Mouse (Mus musculus): ENCODE measurements around the gene Gm21958. TPM values are rescaled to one million over a fixed set of nuclear protein-coding genes. Genes with fewer than 3 reads are reported as not detected.

Gm21958 gene
- total RNA-seq, 2 experiments from 2014 or later = not detected

Other genes with a start within 250 kb of the Gm21958 start
- gene Supt20, start 21.5 kb downstream of the Gm21958 start, total RNA-seq (2015) = 60.1 and 66.0 TPM in 2 replicates
- gene Supt20, start 21.5 kb downstream of the Gm21958 start, total RNA-seq (2017) = 39.4 and 40.6 TPM in 2 replicates
- 118 and 124 TPM in 2 replicates for gene Exosc8, start 21.0 kb upstream of the Gm21958 start, total RNA-seq (2015)
- 126 and 153 TPM in 2 replicates for gene Exosc8, start 21.0 kb upstream of the Gm21958 start, total RNA-seq (2017)
- 41.2 and 45.8 TPM in 2 replicates for gene Alg5, start 21.2 kb upstream of the Gm21958 start, total RNA-seq (2015)
- 19.2 and 21.1 TPM in 2 replicates for gene Alg5, start 21.2 kb upstream of the Gm21958 start, total RNA-seq (2017)
- gene Smad9, start 41.2 kb upstream of the Gm21958 start, total RNA-seq (2015) = not detected in 2 replicates
- not detected in 2 replicates for gene Smad9, start 41.2 kb upstream of the Gm21958 start, total RNA-seq (2017)
- gene Rfxap, start 93.4 kb upstream of the Gm21958 start, total RNA-seq (2015) = 47.3 and 53.8 TPM in 2 replicates
- gene Rfxap, start 93.4 kb upstream of the Gm21958 start, total RNA-seq (2017) = 42.0 and 58.7 TPM in 2 replicates
- gene Sertm1, start 201.5 kb upstream of the Gm21958 start, total RNA-seq (2015) = not detected in 2 replicates
- gene Sertm1, start 201.5 kb upstream of the Gm21958 start, total RNA-seq (2017) = not detected in 2 replicates